Mouse (Mus musculus): ENCODE measurements around the gene Inpp5f. TPM values are rescaled to one million over a fixed set of nuclear protein-coding genes. Genes with fewer than 3 reads are reported as not detected.

Inpp5f gene
- polyA plus RNA-seq, 1 experiment from 2014 or later, result 97.5 TPM

GRCm38 (mm10) chr7:128575211-128575610 is 35.9 kb upstream of the Inpp5f start:
- 90% methylated on average over 5 of the region's 5 CpGs for WGBS
- ATAC-seq (ENCODE audit: insufficient read depth, low FRiP score, low TSS enrichment), result no peak
- no peak overlapping the region for H3K4me3 ChIP-seq (ENCODE audit: low read depth, low read length)

GRCm38 (mm10) chr7:128575794-128576193 is 35.3 kb upstream of the Inpp5f start:
- Histone ChIP-seq H3K4me1 (ENCODE audit: control insufficient read depth, insufficient read depth, low read length) (no peaks in the 10 kb centered on the region), H3K9ac (ENCODE audit: low read length) (no peak overlapping the region), H3K4me3 (ENCODE audit: low read depth, low read length) (no peak overlapping the region), H3K4me2 (ENCODE audit: low read depth) (no peak overlapping the region), H3K9me3 (ENCODE audit: control insufficient read depth, low read length) (no peaks in the 10 kb centered on the region), H3K27me3 (ENCODE audit: control insufficient read depth, insufficient read depth, low read length) (no peaks in the 10 kb centered on the region), H3K27ac (ENCODE audit: low read depth, low read length) (no peak overlapping the region), H3K36me3 (ENCODE audit: control insufficient read depth, insufficient read depth, low read length) (no peaks in the 10 kb centered on the region)
- ATAC-seq (ENCODE audit: insufficient read depth, low FRiP score, low TSS enrichment) (no peak), DNase-seq (ENCODE audit: low spot score) (no peak)
- WGBS, result 61% methylated on average over 2 of the region's 2 CpGs

More at GRCm38 (mm10) chr7:128575211-128575610, 35.9 kb upstream of the Inpp5f start:
- Histone ChIP-seq H3K4me2 (ENCODE audit: low read depth) (no peak overlapping the region), H3K9me3 (ENCODE audit: control insufficient read depth, low read length) (no peaks in the 10 kb centered on the region), H3K9ac (ENCODE audit: low read length) (no peak overlapping the region), H3K27me3 (ENCODE audit: control insufficient read depth, insufficient read depth, low read length) (no peaks in the 10 kb centered on the region), H3K36me3 (ENCODE audit: control insufficient read depth, insufficient read depth, low read length) (no peaks in the 10 kb centered on the region), H3K27ac (ENCODE audit: low read depth, low read length) (no peak overlapping the region), H3K4me1 (ENCODE audit: control insufficient read depth, insufficient read depth, low read length) (no peaks in the 10 kb centered on the region)
- no peak for DNase-seq (ENCODE audit: low spot score)

DNA sequence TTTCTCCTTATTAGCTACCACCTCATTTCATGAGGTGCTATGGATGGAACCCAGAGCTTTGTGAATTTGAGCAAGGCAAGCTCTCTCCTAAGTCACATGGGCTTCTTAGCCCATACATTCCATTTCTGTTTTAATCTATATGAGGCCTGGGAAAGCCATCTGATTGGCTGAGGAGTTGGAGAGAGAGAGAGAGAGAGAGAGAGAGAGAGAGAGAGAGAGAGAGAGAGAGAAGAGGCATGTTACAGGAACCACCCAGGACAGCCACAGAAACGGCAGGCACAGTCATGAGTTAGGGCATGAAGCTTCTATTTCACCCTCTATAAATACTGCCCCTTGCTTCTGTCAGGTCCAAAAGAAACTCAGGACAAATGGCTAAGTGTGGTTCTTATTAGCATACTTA is 33.5 kb upstream of the Inpp5f start:
- H3K9ac ChIP-seq (ENCODE audit: low read length), result no peak overlapping the region
- H3K4me3 ChIP-seq (ENCODE audit: low read depth, low read length), result no peak overlapping the region
- ATAC-seq (ENCODE audit: insufficient read depth, low FRiP score, low TSS enrichment), result no peak
- H3K27ac ChIP-seq (ENCODE audit: low read depth, low read length), result no peak overlapping the region
- no peak overlapping the region for H3K4me2 ChIP-seq (ENCODE audit: low read depth)
- WGBS, result 13% methylated on average over 1 of the region's 1 CpGs
- H3K4me1 ChIP-seq (ENCODE audit: control insufficient read depth, insufficient read depth, low read length), result no peaks in the 10 kb centered on the region
- no peak for DNase-seq (ENCODE audit: low spot score)
- no peaks in the 10 kb centered on the region for H3K36me3 ChIP-seq (ENCODE audit: control insufficient read depth, insufficient read depth, low read length)
- H3K9me3 ChIP-seq (ENCODE audit: control insufficient read depth, low read length), result no peaks in the 10 kb centered on the region
- H3K27me3 ChIP-seq (ENCODE audit: control insufficient read depth, insufficient read depth, low read length), result no peaks in the 10 kb centered on the region

- H3K27me3 ChIP-seq (ENCODE audit: control insufficient read depth, insufficient read depth, low read length), result no peaks in the 10 kb centered on the region
- no peaks in the 10 kb centered on the region for H3K4me1 ChIP-seq (ENCODE audit: control insufficient read depth, insufficient read depth, low read length)
- DNase-seq (ENCODE audit: low spot score) (no peak), ATAC-seq (ENCODE audit: insufficient read depth, low FRiP score, low TSS enrichment) (no peak)
- H3K4me2 ChIP-seq (ENCODE audit: low read depth), result no peak overlapping the region
- WGBS, result 47% methylated on average over 10 of the region's 10 CpGs
- no peaks in the 10 kb centered on the region for H3K36me3 ChIP-seq (ENCODE audit: control insufficient read depth, insufficient read depth, low read length)
- no peak overlapping the region for H3K27ac ChIP-seq (ENCODE audit: low read depth, low read length)
- no peak overlapping the region for H3K9ac ChIP-seq (ENCODE audit: low read length)
- H3K9me3 ChIP-seq (ENCODE audit: control insufficient read depth, low read length), result no peaks in the 10 kb centered on the region
- H3K4me3 ChIP-seq (ENCODE audit: low read depth, low read length), result no peak overlapping the region
Measured at GRCm38 (mm10) chr7:128578199-128578945, 32.8 kb upstream of the Inpp5f start.

DNA sequence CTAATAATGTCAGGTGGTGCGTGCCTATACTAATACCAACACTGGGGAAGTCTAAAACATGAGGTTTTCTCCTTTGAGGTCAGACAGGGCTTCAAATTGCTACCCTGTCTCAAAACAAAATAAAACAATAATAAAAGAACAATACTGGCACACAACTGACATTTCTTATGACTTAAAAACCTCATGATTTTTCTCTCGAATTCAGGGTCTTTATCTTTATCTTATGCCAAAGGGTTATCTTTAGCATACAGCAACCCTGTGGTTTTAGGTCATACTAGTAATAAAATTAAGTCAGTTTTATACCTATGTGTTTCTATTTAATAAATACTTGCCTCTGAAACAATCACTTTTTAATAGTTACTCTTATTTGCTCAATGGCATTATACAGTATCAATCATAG is 31.7 kb upstream of the Inpp5f start:
- 71% methylated on average over 2 of the region's 2 CpGs for WGBS
- Histone ChIP-seq H3K27me3 (ENCODE audit: control insufficient read depth, insufficient read depth, low read length) (no peaks in the 10 kb centered on the region), H3K4me3 (ENCODE audit: low read depth, low read length) (no peak overlapping the region), H3K4me1 (ENCODE audit: control insufficient read depth, insufficient read depth, low read length) (no peaks in the 10 kb centered on the region), H3K27ac (ENCODE audit: low read depth, low read length) (no peak overlapping the region), H3K4me2 (ENCODE audit: low read depth) (no peak overlapping the region), H3K36me3 (ENCODE audit: control insufficient read depth, insufficient read depth, low read length) (no peaks in the 10 kb centered on the region), H3K9ac (ENCODE audit: low read length) (no peak overlapping the region), H3K9me3 (ENCODE audit: control insufficient read depth, low read length) (no peaks in the 10 kb centered on the region)
- no peak for DNase-seq (ENCODE audit: low spot score)
- no peak for ATAC-seq (ENCODE audit: insufficient read depth, low FRiP score, low TSS enrichment)

DNA sequence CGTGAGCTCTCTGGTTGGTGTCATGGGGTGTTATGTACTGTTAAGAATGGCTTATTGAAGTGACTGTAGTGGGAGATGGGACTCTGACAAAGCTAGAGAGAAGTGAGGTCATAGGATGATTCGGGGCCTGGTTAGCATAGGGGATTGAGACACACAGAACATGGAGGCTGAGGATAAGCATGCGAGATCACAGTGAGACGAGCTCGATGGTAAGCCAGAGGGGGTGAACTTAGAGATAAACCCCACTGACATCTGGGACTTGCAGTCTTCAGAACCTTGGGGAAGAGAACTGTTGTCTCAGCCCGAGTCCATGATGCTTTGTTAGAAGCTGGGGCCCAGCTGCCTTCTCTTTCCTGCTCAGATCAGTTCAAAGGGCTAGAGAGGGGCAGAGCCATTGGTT is 30.8 kb upstream of the Inpp5f start:
- H3K4me2 ChIP-seq (ENCODE audit: low read depth), result no peak overlapping the region
- ATAC-seq (ENCODE audit: insufficient read depth, low FRiP score, low TSS enrichment) (no peak), DNase-seq (ENCODE audit: low spot score) (no peak)
- no peak overlapping the region for H3K27ac ChIP-seq (ENCODE audit: low read depth, low read length)
- H3K27me3 ChIP-seq (ENCODE audit: control insufficient read depth, insufficient read depth, low read length), result no peaks in the 10 kb centered on the region
- no peaks in the 10 kb centered on the region for H3K36me3 ChIP-seq (ENCODE audit: control insufficient read depth, insufficient read depth, low read length)
- no peaks in the 10 kb centered on the region for H3K9me3 ChIP-seq (ENCODE audit: control insufficient read depth, low read length)
- no peak overlapping the region for H3K9ac ChIP-seq (ENCODE audit: low read length)
- H3K4me1 ChIP-seq (ENCODE audit: control insufficient read depth, insufficient read depth, low read length), result no peaks in the 10 kb centered on the region
- H3K4me3 ChIP-seq (ENCODE audit: low read depth, low read length), result no peak overlapping the region
- WGBS, result 93% methylated on average over 6 of the region's 6 CpGs

- WGBS, result 81% methylated on average over 14 of the region's 15 CpGs
- Histone ChIP-seq H3K27me3 (ENCODE audit: control insufficient read depth, insufficient read depth, low read length) (no peaks in the 10 kb centered on the region), H3K4me1 (ENCODE audit: control insufficient read depth, insufficient read depth, low read length) (no peaks in the 10 kb centered on the region), H3K27ac (ENCODE audit: low read depth, low read length) (no peak overlapping the region), H3K9me3 (ENCODE audit: control insufficient read depth, low read length) (no peaks in the 10 kb centered on the region), H3K9ac (ENCODE audit: low read length) (no peak overlapping the region), H3K4me3 (ENCODE audit: low read depth, low read length) (no peak overlapping the region), H3K4me2 (ENCODE audit: low read depth) (no peak overlapping the region), H3K36me3 (ENCODE audit: control insufficient read depth, insufficient read depth, low read length) (no peaks in the 10 kb centered on the region)
- no peak for DNase-seq (ENCODE audit: low spot score)
- ATAC-seq (ENCODE audit: insufficient read depth, low FRiP score, low TSS enrichment), result no peak
Measured at GRCm38 (mm10) chr7:128581864-128582484, 29.2 kb upstream of the Inpp5f start.

- Histone ChIP-seq H3K4me1 (ENCODE audit: control insufficient read depth, insufficient read depth, low read length) (no peaks in the 10 kb centered on the region), H3K4me2 (ENCODE audit: low read depth) (no peak overlapping the region), H3K9ac (ENCODE audit: low read length) (no peak overlapping the region), H3K4me3 (ENCODE audit: low read depth, low read length) (no peak overlapping the region), H3K9me3 (ENCODE audit: control insufficient read depth, low read length) (no peaks in the 10 kb centered on the region), H3K27ac (ENCODE audit: low read depth, low read length) (no peak overlapping the region), H3K36me3 (ENCODE audit: control insufficient read depth, insufficient read depth, low read length) (no peaks in the 10 kb centered on the region), H3K27me3 (ENCODE audit: control insufficient read depth, insufficient read depth, low read length) (no peaks in the 10 kb centered on the region)
- WGBS, result 84% methylated on average over 6 of the region's 6 CpGs
- ATAC-seq (ENCODE audit: insufficient read depth, low FRiP score, low TSS enrichment) (no peak), DNase-seq (ENCODE audit: low spot score) (no peak)
Measured at GRCm38 (mm10) chr7:128583213-128583948, 27.7 kb upstream of the Inpp5f start.
